Mouse (Mus musculus) embryonic stem cell, embryonic (primary cell): ENCODE measurements around the gene Lamb3.

Experiments
- CTCF ChIA-PET, 4 experiments: fragments of 300-600 bp in 2 of 4; fragments of 350-600 bp in 2 of 4; sonication (Branson Sonifier 250); formaldehyde crosslinking; loops; one replicate each; lab custom pipeline; 2022; ENCODE audit warnings: inconsistent platforms in 2 of 4; lab: Charles Lee
- POLR2A ChIA-PET, 4 experiments: fragments of 300-600 bp in 2 of 4; fragments of 350-600 bp in 2 of 4; sonication (Branson Sonifier 250); formaldehyde crosslinking; loops; one replicate each; lab custom pipeline; 2022; ENCODE audit warnings: antibody characterized with exemption in 4 of 4, inconsistent platforms in 1 of 4; lab: Charles Lee

Gene Lamb3

GRCm38 (mm10) chr1:193332018-193332417 lies 124.5 kb downstream of the Lamb3 start:
- CTCF ChIA-PET, result interaction anchor here in 3 of 4 experiments (0.8 to 1.7 kb wide), 6 partner anchors 8 to 51 kb away, joined by 3 to 5 read pairs (median 3); no protein-coding TSS in a partner anchor

GRCm38 (mm10) chr1:193332671-193333070 lies 125.2 kb downstream of the Lamb3 start:
- ChIA-PET POLR2A (no interaction called here), CTCF (interaction anchor here (0.6 to 1.7 kb wide), 9 partner anchors 8 to 1144 kb away, joined by 3 to 5 read pairs (median 3); no protein-coding TSS in a partner anchor)

More at GRCm38 (mm10) chr1:193332018-193332417, 124.5 kb downstream of the Lamb3 start:
- POLR2A ChIA-PET, result interaction anchor here in 1 of 4 experiments (1.2 kb wide), 1 partner anchor 14 kb away, joined by 4 read pairs; no protein-coding TSS in a partner anchor

- ChIA-PET CTCF (interaction anchor here in 3 of 4 experiments (0.7 to 2.4 kb wide), 7 partner anchors 9 to 60 kb away, joined by 3 to 8 read pairs (median 4); partner anchors contain the start of gene G0s2 (in 1 of the 3)), POLR2A (no interaction called here)
Observed at GRCm38 (mm10) chr1:193333776-193334175, 126.3 kb downstream of the Lamb3 start.

- ChIA-PET CTCF (interaction anchor here (0.9 to 2.4 kb wide), 9 partner anchors 10 to 79 kb away, joined by 3 to 8 read pairs (median 4); no protein-coding TSS in a partner anchor), POLR2A (no interaction called here)
Observed at GRCm38 (mm10) chr1:193334546-193334945, 127.0 kb downstream of the Lamb3 start.

GRCm38 (mm10) chr1:193336122-193337017 lies 128.9 kb downstream of the Lamb3 start:
- ChIA-PET POLR2A (no interaction called here), CTCF (interaction anchor here in 3 of 4 experiments (0.6 to 1.7 kb wide), 6 partner anchors 11 to 64 kb away, joined by 3 to 4 read pairs (median 3); no protein-coding TSS in a partner anchor)

- ChIA-PET POLR2A (no interaction called here), CTCF (no interaction called here)
Observed at GRCm38 (mm10) chr1:193337018-193337321, 129.5 kb downstream of the Lamb3 start.

GRCm38 (mm10) chr1:193337787-193338310 lies 130.3 kb downstream of the Lamb3 start:
- ChIA-PET POLR2A (interaction anchor here in 1 of 4 experiments (1.4 kb wide), 1 partner anchor 13 kb away, joined by 3 read pairs; no protein-coding TSS in a partner anchor), CTCF (interaction anchor here in 1 of 4 experiments (0.6 kb wide), 1 partner anchor 22 kb away, joined by 3 read pairs; no protein-coding TSS in a partner anchor)

- POLR2A ChIA-PET, result interaction anchor here in 1 of 4 experiments (0.9 to 1.4 kb wide), 2 partner anchors 12 to 14 kb away, joined by 3 read pairs; no protein-coding TSS in a partner anchor
- CTCF ChIA-PET, result interaction anchor here in 3 of 4 experiments (0.7 to 1.9 kb wide), 4 partner anchors 14 to 38 kb away, joined by 3 to 6 read pairs (median 4); no protein-coding TSS in a partner anchor
Observed at GRCm38 (mm10) chr1:193338363-193338995, 131.0 kb downstream of the Lamb3 start.

GRCm38 (mm10) chr1:193342198-193342946 lies 134.9 kb downstream of the Lamb3 start:
- CTCF ChIA-PET, result interaction anchor here in 2 of 4 experiments (1.3 to 1.4 kb wide), 3 partner anchors 12 to 34 kb away, joined by 3 read pairs; no protein-coding TSS in a partner anchor

GRCm38 (mm10) chr1:193343853-193344252 lies 136.4 kb downstream of the Lamb3 start:
- ChIA-PET POLR2A (no interaction called here), CTCF (interaction anchor here in 3 of 4 experiments (1.1 to 1.4 kb wide), 3 partner anchors 20 to 33 kb away, joined by 3 read pairs; no protein-coding TSS in a partner anchor)

More at GRCm38 (mm10) chr1:193342198-193342946, 134.9 kb downstream of the Lamb3 start:
- POLR2A ChIA-PET, result no interaction called here

- CTCF ChIA-PET, result interaction anchor here in 1 of 4 experiments (1.4 kb wide), 1 partner anchor 19 kb away, joined by 3 read pairs; no protein-coding TSS in a partner anchor
- POLR2A ChIA-PET, result no interaction called here
Observed at GRCm38 (mm10) chr1:193344976-193345375, 137.5 kb downstream of the Lamb3 start.

GRCm38 (mm10) chr1:193346908-193347307 lies 139.4 kb downstream of the Lamb3 start:
- ChIA-PET CTCF (interaction anchor here in 1 of 4 experiments (1.0 kb wide), 1 partner anchor 30 kb away, joined by 4 read pairs; no protein-coding TSS in a partner anchor), POLR2A (no interaction called here)

GRCm38 (mm10) chr1:193348261-193348962 lies 140.9 kb downstream of the Lamb3 start:
- CTCF ChIA-PET, result interaction anchor here in 1 of 4 experiments (0.6 kb wide), 1 partner anchor 251 kb away, joined by 6 read pairs; no protein-coding TSS in a partner anchor
- POLR2A ChIA-PET, result no interaction called here

GRCm38 (mm10) chr1:193349702-193350545 lies 142.4 kb downstream of the Lamb3 start:
- POLR2A ChIA-PET, result no interaction called here

GRCm38 (mm10) chr1:193350546-193350801 lies 143.0 kb downstream of the Lamb3 start:
- POLR2A ChIA-PET, result interaction anchor here in 1 of 4 experiments (0.9 kb wide), 1 partner anchor 12 kb away, joined by 3 read pairs; no protein-coding TSS in a partner anchor

More at GRCm38 (mm10) chr1:193349702-193350545, 142.4 kb downstream of the Lamb3 start:
- CTCF ChIA-PET, result interaction anchor here in 3 of 4 experiments (0.8 to 1.1 kb wide), 3 partner anchors 14 to 27 kb away, joined by 3 to 4 read pairs (median 3); no protein-coding TSS in a partner anchor

GRCm38 (mm10) chr1:193351583-193351982 lies 144.1 kb downstream of the Lamb3 start:
- POLR2A ChIA-PET, result no interaction called here
- CTCF ChIA-PET, result interaction anchor here in 2 of 4 experiments (0.8 to 1.3 kb wide), 2 partner anchors 25 to 31 kb away, joined by 3 read pairs; no protein-coding TSS in a partner anchor

More at GRCm38 (mm10) chr1:193350546-193350801, 143.0 kb downstream of the Lamb3 start:
- CTCF ChIA-PET, result interaction anchor here in 1 of 4 experiments (1.1 kb wide), 1 partner anchor 26 kb away, joined by 4 read pairs; no protein-coding TSS in a partner anchor
